Mouse (Mus musculus) heart, embryonic 15.5 days (tissue): ENCODE measurements around the gene Cped1. TPM values are rescaled to one million over a fixed set of nuclear protein-coding genes. Genes with fewer than 3 reads are reported as not detected.

Experiments
- ATAC-seq: fragments of 200-750 bp; cut with Nextera tagmentation; replicated peaks from 2 replicates; pipeline ENCODE4 v1.8.0; 2017; ENCODE audit warnings: low read depth, moderate TSS enrichment; ENCODE audit not compliant: insufficient number of reproducible peaks, insufficient read depth, low FRiP score
- H3K27ac ChIP-seq: fragments of 300-500 bp; sonication (generic); 2 replicates; pipeline ENCODE4 v1.5.1; 2015; ENCODE audit warnings: mild to moderate bottlenecking, inconsistent platforms
- H3K27me3 ChIP-seq: fragments of 300-500 bp; sonication (generic); 2 replicates; pipeline ENCODE4 v1.6.1; 2015; ENCODE audit warnings: inconsistent platforms
- H3K36me3 ChIP-seq: fragments of 300-500 bp; sonication (generic); 2 replicates; pipeline ENCODE4 v1.6.1; 2015; ENCODE audit warnings: mild to moderate bottlenecking, inconsistent platforms
- H3K4me1 ChIP-seq: fragments of 300-500 bp; sonication (generic); replicated peaks from 2 replicates; pipeline ENCODE4 v1.6.1; 2015; ENCODE audit warnings: inconsistent platforms
- H3K4me2 ChIP-seq: fragments of 300-500 bp; sonication (generic); 2 replicates; pipeline ENCODE4 v1.6.1; 2015; ENCODE audit warnings: inconsistent platforms, mild to moderate bottlenecking, moderate library complexity
- H3K4me3 ChIP-seq: fragments of 300-500 bp; sonication (generic); 2 replicates; pipeline ENCODE4 v1.5.1; 2015; ENCODE audit warnings: mild to moderate bottlenecking, inconsistent platforms
- H3K9ac ChIP-seq: fragments of 300-500 bp; sonication (generic); 2 replicates; pipeline ENCODE4 v1.6.1; 2015; ENCODE audit warnings: mild to moderate bottlenecking, inconsistent platforms
- H3K9me3 ChIP-seq: fragments of 300-500 bp; sonication (generic); replicated peaks from 2 replicates; pipeline ENCODE4 v1.6.1; 2016; ENCODE audit warnings: inconsistent platforms
- WGBS: fragments of 180-500 bp; shearing (Covaris S2); methylation state at CpG from one replicate; pipeline ENCODE4 v1.1.7; 2015; ENCODE audit warnings: mixed read lengths; 5-methylcytosine and 5-hydroxymethylcytosine counted together
- polyA plus RNA-seq: library from polyadenylated mRNA; unstranded; fragments of >200 nt; fragmentation: Nextera tagmentation; extraction: Ambion mirVana; gene quantifications from 2 replicates; pipeline ENCODE4 v1.2.1, GENCODE M21; 2015

Cped1 gene
- polyA plus RNA-seq, 1 experiment from 2014 or later: 4.7 TPM

DNA sequence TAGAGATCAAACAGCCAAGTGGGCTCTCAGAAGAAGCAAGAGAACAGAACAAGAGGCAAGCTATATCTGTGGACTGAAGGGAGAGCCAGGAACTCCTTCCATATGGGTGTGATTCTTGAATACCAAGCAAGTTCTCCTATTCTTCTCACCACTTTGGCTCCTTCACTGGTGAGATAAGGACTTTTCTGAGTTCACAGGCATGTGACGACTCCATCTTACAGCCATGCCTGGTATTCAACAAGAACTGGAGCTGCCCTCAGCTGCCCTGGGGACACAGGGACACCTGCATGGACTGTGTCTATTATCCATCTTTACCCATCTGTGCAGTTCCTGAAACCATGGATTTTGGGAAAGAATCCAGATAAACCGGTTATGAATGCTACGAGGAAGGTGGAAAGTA is 15.2 kb downstream of the Cped1 start:
- no peak for ATAC-seq
- Histone ChIP-seq H3K36me3 (no peaks in the 10 kb centered on the region), H3K4me3 (no peak overlapping the region), H3K9ac (no peak overlapping the region), H3K4me2 (no peak overlapping the region), H3K9me3 (no peaks in the 10 kb centered on the region), H3K4me1 (peaks cover 17% of the 10 kb centered on the region), H3K27ac (no peak overlapping the region), H3K27me3 (no peaks in the 10 kb centered on the region)
- WGBS: 60% methylated on average over 3 of the region's 3 CpGs

DNA sequence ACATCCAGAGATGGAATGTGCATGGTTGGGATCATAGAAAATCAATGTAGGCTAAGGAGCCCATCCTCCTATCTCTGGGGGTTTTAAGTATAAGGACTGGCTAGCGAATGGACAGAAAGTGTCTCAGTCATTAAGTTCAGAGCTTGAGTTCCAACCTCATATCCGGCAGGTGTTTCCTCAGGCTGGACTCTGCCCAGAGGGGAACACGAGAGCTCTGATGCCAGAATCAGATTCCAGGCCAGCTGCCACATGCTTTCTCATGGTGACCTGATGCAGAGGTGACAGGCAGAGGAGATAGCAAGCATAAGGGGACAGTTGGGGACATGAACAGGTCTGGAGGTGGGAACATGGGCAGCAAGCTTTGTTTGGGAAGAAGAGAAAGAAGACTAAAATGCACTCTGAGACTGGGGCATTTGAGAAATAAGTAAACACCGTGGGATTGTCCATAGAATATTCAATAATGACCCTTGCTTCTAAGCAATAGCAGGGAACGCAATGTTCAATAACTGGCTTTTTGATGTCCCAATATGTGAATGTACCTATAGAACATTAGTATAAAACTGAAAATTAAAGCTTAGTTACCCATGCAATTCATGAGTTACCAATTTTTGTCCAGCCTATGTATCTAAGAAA is 15.7 kb downstream of the Cped1 start:
- no peaks in the 10 kb centered on the region for H3K27me3 ChIP-seq
- H3K4me3 ChIP-seq: no peak overlapping the region
- 77% methylated on average over 5 of the region's 5 CpGs for WGBS
- no peak overlapping the region for H3K9ac ChIP-seq
- H3K36me3 ChIP-seq: no peaks in the 10 kb centered on the region
- no peak overlapping the region for H3K27ac ChIP-seq
- no peaks in the 10 kb centered on the region for H3K9me3 ChIP-seq
- H3K4me1 ChIP-seq: peaks cover 17% of the 10 kb centered on the region
- ATAC-seq: no peak
- no peak overlapping the region for H3K4me2 ChIP-seq

DNA sequence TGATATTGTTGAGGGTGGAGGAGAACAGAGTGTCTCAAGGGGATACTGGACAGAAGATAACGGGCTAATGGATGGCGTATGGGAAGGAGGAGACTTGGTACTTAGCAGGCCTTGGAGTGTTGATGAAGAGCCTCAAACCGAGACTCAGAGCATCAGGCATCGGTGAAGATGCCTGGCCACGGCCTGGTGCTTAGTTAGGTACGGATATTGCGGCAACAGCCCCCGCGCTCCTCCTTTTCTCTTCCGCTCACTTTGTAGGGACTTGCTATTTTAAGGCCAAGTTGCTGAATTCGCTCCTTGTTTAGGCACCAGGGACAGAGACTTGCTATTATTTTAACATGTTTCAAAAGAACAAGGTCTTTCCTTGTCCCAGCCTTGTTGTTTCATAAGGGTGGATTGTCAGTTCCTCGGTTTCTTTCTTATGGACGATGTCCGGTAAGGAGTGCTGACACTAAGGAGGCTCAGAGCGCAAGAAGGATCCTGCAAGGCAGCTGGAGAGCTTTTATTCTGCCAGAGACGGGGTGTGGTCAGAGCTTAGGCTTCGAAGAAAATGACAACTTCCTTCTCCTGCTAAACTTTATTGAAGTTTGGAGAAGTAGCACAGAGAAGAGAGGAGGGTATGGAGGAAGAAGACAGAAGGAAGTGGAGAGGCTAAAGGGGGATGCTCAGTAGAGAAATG is 16.9 kb downstream of the Cped1 start:
- peaks cover 17% of the 10 kb centered on the region for H3K4me1 ChIP-seq
- H3K9me3 ChIP-seq: no peaks in the 10 kb centered on the region
- H3K36me3 ChIP-seq: no peaks in the 10 kb centered on the region
- H3K27ac ChIP-seq: peak overlapping the region; percentile 43
- H3K9ac ChIP-seq: no peak overlapping the region
- no peak overlapping the region for H3K4me3 ChIP-seq
- no peaks in the 10 kb centered on the region for H3K27me3 ChIP-seq
- H3K4me2 ChIP-seq: 0 out of 2 replicates have a peak overlapping the region, but pooled peaks have one; percentile 13
- WGBS: 52% methylated on average over 17 of the region's 17 CpGs
- no peak for ATAC-seq

DNA sequence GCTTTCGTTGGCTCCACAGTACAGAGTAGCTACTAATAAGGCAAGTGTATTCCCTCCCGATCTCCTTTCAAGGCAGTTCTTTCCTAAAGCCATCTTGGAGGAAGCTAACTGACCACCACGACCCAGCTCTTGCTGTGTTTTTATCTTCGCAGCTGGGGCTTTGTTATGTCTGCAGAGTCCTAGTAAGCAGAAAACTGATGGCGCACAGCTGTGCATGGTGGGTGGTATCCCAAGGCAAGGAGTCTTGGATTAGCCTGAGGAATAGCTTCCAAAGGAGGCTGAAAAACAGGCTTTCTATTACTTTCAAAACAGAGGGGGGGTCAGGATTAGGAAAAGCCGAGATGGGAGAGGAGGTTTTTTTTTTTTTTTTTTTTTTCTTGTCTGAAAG is 17.5 kb downstream of the Cped1 start:
- H3K27ac ChIP-seq: peak overlapping the region; percentile 43
- H3K36me3 ChIP-seq: no peaks in the 10 kb centered on the region
- no peak overlapping the region for H3K9ac ChIP-seq
- H3K4me2 ChIP-seq: 0 out of 2 replicates have a peak overlapping the region, but pooled peaks have one; percentile 13
- ATAC-seq: peak; percentile 67; the same call in 1 of the 2 replicates
- H3K27me3 ChIP-seq: no peaks in the 10 kb centered on the region
- H3K9me3 ChIP-seq: no peaks in the 10 kb centered on the region
- H3K4me1 ChIP-seq: peaks cover 17% of the 10 kb centered on the region
- 24% methylated on average over 6 of the region's 6 CpGs for WGBS
- H3K4me3 ChIP-seq: no peak overlapping the region

- Histone ChIP-seq H3K9ac (no peak overlapping the region), H3K4me3 (no peak overlapping the region), H3K27me3 (no peaks in the 10 kb centered on the region), H3K4me1 (peaks cover 12% of the 10 kb centered on the region), H3K4me2 (no peak overlapping the region), H3K9me3 (no peaks in the 10 kb centered on the region), H3K36me3 (no peaks in the 10 kb centered on the region), H3K27ac (no peak overlapping the region)
- no peak for ATAC-seq
- WGBS: 78% methylated on average over 10 of the region's 10 CpGs
These were observed 18.3 kb downstream of the Cped1 start for GRCm38 (mm10) chr6:22003959-22004543.

DNA sequence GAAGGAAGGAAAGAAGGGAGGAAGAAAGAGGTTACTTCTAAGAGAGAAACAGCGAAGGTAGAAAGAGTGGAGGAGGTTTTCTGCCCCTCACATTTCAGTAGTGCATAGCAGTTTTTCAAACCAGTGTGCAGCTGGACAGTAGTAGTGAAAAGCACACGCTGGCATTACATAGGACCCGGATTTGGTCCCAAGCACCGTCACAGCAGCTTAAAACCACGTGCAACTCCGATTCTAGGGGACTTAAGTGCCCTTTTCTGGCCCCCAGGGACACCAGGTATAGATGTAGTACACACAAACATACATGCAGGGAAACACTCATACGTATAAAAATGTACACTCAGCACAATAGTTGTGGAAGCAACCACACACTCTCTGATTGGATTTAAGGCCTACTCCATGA is 22.6 kb downstream of the Cped1 start:
- WGBS: 82% methylated on average over 7 of the region's 7 CpGs
- Histone ChIP-seq H3K9me3 (no peaks in the 10 kb centered on the region), H3K4me3 (no peak overlapping the region), H3K4me1 (no peaks in the 10 kb centered on the region), H3K9ac (no peak overlapping the region), H3K27ac (no peak overlapping the region), H3K4me2 (no peak overlapping the region), H3K27me3 (no peaks in the 10 kb centered on the region), H3K36me3 (no peaks in the 10 kb centered on the region)
- ATAC-seq: no peak

GRCm38 (mm10) chr6:22010258-22010657 is 24.5 kb downstream of the Cped1 start:
- no peak overlapping the region for H3K9ac ChIP-seq
- no peaks in the 10 kb centered on the region for H3K4me1 ChIP-seq
- no peaks in the 10 kb centered on the region for H3K27me3 ChIP-seq
- no peaks in the 10 kb centered on the region for H3K36me3 ChIP-seq
- H3K4me2 ChIP-seq: no peak overlapping the region
- no peak overlapping the region for H3K4me3 ChIP-seq
- WGBS: 88% methylated on average over 12 of the region's 12 CpGs
- no peak overlapping the region for H3K27ac ChIP-seq
- no peak for ATAC-seq
- no peaks in the 10 kb centered on the region for H3K9me3 ChIP-seq

GRCm38 (mm10) chr6:22010761-22011281 is 25.1 kb downstream of the Cped1 start:
- 84% methylated on average over 11 of the region's 11 CpGs for WGBS
- Histone ChIP-seq H3K9ac (no peak overlapping the region), H3K9me3 (no peaks in the 10 kb centered on the region), H3K36me3 (no peaks in the 10 kb centered on the region), H3K27me3 (no peaks in the 10 kb centered on the region), H3K4me1 (no peaks in the 10 kb centered on the region), H3K4me3 (no peak overlapping the region), H3K4me2 (no peak overlapping the region), H3K27ac (no peak overlapping the region)
- ATAC-seq: no peak

DNA sequence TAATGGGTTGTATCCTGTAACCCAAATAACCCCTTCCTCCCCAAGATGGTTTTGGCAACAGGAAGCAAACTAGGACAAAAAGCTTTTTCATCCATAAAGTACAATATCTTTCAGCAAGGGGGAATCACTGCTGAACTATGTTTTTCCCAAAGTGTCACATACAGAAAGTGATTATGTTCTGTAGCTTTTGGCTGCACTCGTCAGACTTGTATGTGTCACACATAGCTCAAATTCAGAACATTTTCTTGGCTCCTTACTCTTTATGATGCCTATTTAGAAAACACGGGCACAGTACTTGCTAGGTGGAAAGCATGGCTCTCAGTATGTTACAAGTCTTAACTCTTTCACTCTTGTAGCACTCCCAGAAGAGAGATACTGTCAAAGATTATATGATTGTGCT is 25.8 kb downstream of the Cped1 start:
- no peak overlapping the region for H3K4me3 ChIP-seq
- H3K4me2 ChIP-seq: no peak overlapping the region
- H3K4me1 ChIP-seq: no peaks in the 10 kb centered on the region
- ATAC-seq: no peak
- H3K27ac ChIP-seq: no peak overlapping the region
- H3K27me3 ChIP-seq: no peaks in the 10 kb centered on the region
- no peaks in the 10 kb centered on the region for H3K9me3 ChIP-seq
- WGBS: 53% methylated on average over 2 of the region's 2 CpGs
- H3K36me3 ChIP-seq: no peaks in the 10 kb centered on the region
- H3K9ac ChIP-seq: no peak overlapping the region

DNA sequence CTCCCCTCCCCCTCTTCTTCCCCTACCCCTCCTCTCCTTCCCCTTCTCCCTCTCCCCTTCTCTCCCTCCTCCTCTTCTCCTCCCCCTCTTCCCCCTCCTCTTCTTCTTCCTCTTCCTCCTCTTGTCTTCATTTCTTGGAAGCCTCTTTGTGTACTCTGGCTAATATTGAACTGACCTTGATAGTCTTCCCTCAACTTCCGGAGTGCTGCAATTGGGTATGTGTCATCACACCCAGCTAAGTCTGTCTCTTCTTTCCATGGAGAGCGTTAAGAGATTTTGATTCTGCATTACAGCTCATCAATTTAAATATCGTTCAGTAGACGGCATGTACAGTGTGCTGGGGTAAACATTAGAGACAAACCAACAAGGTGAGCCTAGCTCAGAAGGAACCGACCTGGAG is 26.4 kb downstream of the Cped1 start:
- H3K27ac ChIP-seq: no peak overlapping the region
- WGBS: 65% methylated on average over 5 of the region's 5 CpGs
- no peak for ATAC-seq
- H3K9me3 ChIP-seq: no peaks in the 10 kb centered on the region
- no peak overlapping the region for H3K9ac ChIP-seq
- H3K27me3 ChIP-seq: no peaks in the 10 kb centered on the region
- H3K4me3 ChIP-seq: no peak overlapping the region
- no peak overlapping the region for H3K4me2 ChIP-seq
- H3K4me1 ChIP-seq: no peaks in the 10 kb centered on the region
- no peaks in the 10 kb centered on the region for H3K36me3 ChIP-seq

- Histone ChIP-seq H3K27ac (no peak overlapping the region), H3K4me2 (no peak overlapping the region), H3K36me3 (no peaks in the 10 kb centered on the region), H3K4me1 (no peaks in the 10 kb centered on the region), H3K9me3 (no peaks in the 10 kb centered on the region), H3K27me3 (no peaks in the 10 kb centered on the region), H3K4me3 (no peak overlapping the region), H3K9ac (no peak overlapping the region)
- ATAC-seq: no peak
- WGBS: 72% methylated on average over 5 of the region's 5 CpGs
These were observed 26.8 kb downstream of the Cped1 start for GRCm38 (mm10) chr6:22012501-22012900.
